Mouse (Mus musculus): Measurements from ENCODE around the gene Il34.

Gene Il34

DNA sequence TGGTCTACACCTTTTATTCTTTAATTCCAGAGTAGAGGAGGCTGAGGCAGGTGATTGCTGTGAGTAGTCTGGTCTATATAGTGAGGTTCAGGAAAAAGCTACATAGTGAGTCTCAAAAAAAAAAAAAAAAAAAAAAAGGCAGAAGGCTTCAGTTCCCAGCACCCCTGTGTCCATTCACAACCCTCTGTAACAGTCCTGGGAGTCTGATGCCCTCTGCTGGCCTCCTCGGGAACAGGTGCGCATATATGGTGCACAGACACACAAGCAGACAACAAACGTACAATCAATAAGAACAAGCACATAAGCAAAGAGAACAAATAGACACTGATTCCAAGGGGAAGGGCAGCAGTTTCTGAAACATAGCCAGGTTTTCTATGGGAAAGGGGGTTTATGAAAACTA, 29.4 kb downstream of the Il34 start:
- DNase-seq (ENCODE audit: low spot score), result no peak

DNA sequence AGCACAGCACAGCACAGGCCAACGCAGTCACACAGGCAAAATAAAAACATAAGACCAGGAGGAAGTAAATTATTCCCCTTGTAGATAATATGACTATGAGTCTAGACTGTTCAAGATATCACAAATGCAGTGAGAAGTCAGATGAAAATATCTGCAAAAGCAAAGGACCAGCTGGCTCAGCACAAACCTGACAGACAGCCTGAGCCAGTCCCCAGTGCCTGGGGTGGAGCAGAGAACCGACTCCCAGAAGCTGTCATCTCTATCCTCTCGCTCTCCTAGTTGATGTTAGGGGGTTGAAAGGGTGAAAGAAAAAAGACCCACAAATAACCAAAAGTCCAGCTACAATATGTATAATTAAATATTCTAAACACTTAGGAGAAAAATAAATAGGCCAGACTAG, 30.0 kb downstream of the Il34 start:
- DNase-seq (ENCODE audit: low spot score), result no peak

DNA sequence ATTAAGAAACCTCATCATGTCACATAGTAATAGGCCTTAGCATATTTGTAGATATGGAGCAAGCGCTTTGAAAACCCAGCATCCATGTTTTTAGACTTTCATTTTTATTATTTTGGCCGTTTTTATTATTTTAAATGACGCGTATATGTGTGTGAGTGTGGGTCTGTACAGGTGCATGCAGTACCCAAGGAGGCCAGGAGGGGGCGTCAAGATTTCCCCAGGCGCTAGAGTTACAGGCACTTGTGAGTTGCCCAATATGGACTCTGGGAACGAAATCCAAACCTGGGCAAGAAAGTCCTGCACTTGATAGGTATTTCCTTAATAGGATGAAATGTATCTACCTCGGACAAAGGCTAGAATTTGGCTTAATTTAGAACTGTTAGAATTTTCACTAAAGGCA, 30.4 kb downstream of the Il34 start:
- DNase-seq (ENCODE audit: low spot score), result no peak

DNA sequence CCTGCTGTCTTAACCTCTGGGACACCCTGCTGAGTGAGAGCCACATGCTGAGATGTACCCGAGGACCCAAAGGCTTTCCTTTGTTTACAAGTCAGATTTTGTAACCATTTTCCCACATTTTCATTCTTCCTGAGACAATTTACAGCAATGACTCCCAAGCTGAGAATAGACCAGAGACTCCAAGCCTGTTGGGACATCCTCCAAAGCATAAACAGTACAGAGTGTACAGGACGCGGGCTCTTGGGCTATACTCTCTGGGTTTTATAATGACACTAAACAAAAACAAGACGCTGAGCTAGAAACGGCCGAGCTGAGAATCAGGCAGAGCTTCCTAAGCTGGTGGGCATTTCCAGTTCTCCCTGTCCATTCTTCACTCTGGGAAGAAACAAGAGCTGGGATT, 31.0 kb downstream of the Il34 start:
- DNase-seq (ENCODE audit: low spot score), result no peak

DNA sequence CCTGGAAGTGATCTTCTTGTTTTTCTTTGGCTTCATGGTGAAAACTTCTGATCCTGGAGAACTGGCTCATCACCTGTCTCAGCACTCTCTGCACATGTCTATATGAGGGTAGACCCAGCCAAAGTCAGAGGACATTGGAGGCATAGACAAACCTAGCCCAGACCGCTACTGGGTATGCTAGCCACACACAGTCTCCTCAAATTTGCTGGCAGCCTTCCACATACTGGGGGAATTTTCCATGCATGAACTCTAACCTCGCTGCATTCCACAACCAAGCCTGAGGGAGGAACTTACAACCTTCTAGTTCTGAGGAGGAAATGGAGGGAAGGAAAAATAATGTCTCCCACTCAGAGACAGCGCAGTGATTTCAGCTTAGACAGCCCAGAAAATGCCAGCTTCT, 31.7 kb downstream of the Il34 start:
- no peak for DNase-seq (ENCODE audit: low spot score)

DNA sequence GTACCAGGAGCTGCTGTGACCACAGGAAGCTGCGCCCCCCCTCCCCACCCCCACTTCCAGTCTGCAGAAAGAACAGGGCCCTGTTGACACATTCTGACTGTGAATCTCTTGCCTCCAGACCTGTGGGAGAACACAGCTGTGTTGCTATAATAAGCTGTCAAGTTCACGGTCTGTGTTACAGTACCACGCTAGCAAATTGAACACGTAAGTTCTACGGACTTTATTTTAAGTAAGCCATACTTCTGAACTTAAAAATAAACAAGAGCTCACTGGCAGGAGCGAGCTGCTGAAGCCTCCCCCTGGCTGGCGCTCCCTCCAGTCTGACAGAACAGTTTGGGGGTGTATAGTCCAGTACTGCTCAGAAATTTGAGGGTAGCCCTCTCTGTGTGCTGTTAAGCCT, 33.3 kb downstream of the Il34 start:
- no peak for DNase-seq (ENCODE audit: low spot score)

DNA sequence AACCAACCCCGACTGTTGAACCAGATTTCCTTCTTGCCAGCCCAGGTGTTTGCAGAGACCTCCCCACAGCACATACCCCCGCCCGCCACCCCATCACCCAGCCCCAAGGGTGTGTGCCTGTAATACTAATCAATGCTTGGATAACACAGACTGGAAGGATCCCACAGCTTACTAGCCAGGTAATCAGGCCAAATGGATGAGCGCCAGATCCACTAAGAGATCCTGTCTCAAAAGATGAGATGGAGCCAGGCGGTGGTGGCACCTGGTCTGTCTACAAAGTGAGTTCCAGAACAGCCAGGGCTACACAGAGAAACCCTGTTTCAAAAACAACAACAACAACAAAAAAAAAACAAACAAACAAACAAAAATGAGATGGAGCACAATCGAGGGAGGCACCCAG, 38.5 kb downstream of the Il34 start:
- DNase-seq (ENCODE audit: low spot score), result no peak

DNA sequence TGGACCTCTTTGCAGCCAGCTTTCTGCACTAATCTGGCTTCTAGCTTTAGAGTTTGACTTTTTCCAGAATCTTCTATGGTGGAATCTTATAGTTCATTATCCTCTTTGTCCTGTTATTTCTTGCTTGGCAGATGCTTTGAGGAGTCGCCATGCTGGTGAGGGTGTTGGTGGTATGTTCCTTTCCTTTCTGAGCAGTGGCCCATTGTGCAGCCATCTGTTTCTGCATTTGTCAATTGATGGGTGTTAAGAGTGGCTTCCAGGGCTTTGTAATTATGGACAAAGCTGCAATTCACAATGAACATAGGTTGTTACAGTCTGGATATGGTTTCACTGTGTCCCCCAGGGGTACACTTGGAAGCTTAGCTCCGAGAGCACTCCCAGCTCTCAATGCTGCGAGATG, 41.1 kb downstream of the Il34 start:
- DNase-seq (ENCODE audit: low spot score), result no peak

DNA sequence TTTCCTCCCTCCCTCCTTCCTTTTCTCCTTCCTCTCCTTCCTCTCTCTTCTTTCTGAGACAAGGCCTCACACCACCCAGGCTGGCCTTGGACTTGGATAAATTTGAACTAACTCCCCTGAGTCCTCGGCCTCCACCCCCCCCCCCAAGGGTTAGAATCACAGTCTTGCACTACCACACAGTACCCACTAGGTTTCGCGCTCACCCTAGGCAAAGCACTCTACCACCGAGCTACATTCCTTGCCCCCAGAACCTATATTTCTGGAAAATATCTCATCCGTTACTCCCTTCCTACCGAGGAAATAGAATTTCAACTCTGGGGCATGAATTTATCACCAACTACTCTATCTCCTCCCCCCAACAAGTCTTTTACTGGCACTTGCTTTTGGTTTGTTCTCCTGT, 43.7 kb downstream of the Il34 start:
- DNase-seq (ENCODE audit: low spot score), result no peak

DNA sequence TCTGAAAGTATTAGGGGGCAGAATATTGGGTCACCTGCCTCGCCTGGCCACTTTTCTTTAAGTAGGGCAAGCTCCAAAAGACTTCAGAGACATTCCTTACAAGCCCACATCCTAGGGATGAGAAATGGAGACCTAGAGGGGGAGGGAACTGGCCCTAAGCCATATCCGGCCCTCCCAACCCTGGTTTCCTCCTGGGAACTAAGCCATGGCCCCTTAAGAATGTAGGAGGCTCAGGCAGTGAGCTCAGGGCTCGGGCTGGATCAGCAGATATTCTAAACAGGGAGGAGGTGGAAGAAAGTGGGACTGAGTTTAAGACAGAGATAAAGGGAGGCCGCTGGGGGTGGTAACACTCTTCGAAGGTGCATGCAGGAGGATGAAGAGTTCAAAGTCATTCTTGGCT, 44.5 kb downstream of the Il34 start:
- no peak for DNase-seq (ENCODE audit: low spot score)

DNA sequence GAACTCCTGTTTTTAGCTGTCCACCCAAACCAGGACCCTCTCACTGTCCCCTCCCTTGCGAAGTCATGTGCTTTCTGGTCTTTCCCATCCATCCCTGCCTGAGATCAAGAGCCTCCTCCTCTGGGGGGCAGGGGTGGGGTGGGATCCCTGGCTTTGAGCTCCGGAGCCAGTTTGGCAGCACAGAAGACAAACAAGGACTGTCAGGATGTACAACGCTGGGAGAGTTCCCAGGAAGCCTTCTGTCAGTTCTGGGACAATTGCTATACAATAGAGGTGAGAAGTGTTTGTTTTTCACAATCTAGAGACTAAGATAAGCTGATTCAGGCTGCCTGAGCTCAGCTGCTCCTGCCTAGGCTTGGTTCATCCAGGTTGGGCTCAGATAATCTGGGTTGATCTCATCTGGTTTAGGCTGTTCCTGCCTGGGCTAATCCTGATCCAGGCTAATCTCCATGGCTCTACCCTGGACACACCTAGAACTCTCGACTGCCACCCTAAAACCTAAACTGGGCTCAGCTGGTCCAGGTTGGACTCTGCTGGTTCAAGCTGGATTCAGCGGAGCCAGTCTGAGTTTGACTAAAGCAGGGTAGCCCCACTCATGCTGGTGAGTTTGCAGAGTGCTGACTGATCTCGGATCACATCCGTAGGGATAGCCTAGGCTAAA, 45.3 kb downstream of the Il34 start:
- DNase-seq (ENCODE audit: low spot score), result no peak

DNA sequence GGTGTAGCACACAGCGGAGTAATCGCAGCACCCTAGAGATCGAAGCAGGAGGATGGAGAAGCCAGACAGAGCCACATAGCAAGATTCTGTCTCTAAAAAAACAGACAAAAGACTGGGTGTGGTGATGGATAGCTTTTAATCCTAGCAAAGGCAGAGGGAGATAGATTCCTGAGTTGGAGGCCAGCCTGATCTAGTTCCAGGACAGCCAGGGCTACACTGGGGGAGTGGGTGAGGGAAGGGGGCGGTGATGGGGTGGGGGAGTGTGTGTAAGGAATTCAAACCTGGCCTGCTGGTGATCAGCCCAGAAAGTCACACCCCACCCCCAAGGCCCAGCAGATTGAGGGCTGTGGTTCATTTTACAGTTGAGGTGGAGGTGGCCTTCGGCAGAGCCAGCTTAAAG, 49.5 kb downstream of the Il34 start:
- DNase-seq (ENCODE audit: low spot score), result no peak

DNA sequence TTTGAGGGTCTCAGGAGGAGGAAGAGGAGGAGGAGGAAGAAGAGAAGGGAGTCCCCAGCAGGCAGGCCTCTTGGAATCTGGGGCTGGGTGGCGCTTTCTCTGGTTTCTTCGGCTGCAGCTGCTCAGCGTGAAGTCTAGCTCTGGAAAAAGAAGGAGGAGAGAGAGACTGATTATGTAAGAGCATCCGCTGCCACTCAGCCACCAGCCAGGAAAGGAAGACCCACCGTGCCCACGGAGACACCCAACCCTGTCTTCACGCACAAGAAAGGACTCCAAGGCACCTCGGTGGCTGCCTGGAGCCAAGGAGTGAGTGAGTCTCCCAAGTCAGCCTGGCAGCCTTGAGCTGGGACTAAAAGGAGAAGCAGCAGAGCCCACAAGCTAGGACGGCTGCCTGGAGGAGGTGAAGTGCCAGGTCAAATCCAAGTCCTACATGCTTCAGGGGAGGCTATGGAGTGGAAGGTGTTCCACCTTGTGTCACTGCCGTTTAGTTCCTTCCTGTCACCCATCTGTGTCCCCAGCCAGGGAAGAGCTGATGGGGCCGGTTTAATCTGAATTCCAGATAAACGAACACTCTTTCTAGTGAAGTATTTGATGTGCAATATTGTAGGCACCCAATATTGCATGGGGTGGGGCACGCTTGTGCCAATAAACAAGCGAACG, 50.1 kb downstream of the Il34 start:
- DNase-seq (ENCODE audit: low spot score), result no peak

DNA sequence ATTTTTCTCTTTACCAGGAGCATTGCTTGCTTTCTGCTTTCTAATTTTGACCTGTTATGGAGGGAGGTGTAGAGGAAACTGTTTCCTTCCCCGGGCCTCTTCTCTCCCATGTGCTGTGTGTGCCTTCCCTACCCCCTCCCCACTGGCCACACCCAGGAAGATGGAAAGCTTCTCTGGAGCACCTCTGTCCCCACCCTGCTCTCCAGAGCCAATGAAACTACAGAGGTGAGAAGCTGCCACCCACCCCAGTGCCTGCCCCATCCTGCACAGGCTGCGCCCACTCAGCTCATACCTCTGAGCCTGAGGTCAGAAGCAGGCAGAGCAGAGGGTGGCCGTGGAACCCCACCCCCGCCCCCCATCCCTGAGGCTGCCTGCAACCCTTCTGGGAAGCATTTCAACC, 51.0 kb downstream of the Il34 start:
- DNase-seq (ENCODE audit: low spot score), result no peak

DNA sequence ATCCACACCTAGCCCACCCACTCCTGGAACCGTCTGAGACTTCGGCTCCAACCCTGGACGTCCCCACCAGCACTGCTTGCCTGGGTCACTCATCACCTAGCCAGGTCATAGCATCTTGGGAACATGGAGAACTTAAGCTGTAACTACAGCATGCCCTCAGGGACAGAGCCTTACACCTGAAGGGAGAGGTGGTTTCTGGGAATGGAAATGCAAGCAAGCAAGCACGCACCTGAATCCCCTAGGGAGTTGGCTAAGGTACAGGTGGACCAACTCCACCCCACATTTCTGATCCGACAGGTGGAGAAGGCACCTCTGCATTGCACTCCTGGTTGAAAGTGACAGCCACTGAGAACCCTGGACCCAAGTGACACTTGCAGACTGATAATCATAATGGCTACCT, 54.2 kb downstream of the Il34 start:
- DNase-seq (ENCODE audit: low spot score), result no peak

DNA sequence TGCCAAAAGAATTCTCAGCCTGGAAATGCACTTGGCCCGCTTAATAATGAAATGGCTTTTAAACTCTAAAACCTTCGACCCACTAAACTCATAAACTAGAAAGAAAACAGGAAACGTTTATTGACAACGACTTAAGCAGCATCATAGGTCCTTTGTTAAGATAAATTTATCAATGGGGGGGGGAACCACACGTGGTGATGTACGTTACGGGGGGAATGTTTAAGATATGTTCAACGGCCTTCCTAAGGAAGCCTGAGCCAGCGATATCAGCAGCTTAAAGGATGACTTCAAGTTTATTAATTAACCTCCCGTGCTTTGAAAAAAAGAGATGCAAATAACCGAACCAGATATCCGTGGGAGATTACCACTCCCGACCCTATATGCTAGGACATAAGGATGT, 55.5 kb downstream of the Il34 start:
- no peak for DNase-seq (ENCODE audit: low spot score)

DNA sequence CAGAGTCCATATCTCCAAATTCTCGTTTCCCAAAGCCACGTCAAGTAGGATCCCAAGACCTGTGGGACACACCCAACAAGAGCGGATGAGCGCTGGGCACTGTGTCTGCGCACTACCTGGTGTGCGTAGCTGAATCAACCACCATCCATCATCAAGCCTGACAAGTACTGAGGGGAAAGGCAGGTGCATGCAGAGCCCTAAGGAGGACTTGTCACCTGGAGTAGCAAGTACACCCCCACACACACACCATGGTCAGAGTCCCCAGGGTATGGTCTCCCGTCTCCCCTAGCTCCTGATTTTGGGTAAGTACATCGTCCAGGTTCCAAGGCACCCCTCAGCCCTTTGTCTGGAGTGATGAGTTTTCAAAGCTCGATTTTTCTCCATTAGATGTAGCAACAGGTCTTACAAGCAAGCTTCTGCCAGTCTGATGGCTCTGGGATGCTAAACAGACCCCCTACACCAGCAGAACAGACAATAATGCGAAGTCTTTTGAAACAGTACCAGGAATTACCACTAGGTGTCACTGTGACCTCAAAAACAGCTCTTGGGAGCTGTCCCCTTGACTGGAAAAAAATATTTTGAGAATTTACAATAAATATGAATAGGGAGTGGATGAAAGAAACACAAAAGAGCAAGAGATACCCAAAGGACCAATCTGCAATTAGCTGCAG, 56.1 kb downstream of the Il34 start:
- peak; percentile 66 for DNase-seq (ENCODE audit: low spot score)

DNA sequence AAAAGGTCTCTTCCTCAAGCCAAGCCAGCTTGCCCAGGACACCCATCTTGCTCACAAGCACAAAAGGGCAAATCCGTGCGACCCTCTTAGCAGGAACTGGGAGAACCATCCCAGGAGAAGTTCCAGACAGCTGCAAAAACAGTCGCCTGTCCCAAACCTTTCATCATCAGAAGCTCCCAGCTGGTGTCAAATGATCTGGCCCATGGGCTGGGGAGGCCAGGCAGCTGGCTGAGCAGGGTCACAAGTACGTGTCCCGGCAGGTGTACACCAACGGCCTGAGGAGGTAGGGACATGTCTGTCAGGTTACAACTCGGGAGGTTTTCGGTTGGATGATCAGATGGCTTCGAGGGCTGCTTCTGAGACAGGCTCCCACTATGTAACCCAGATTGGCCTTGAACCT, 59.1 kb downstream of the Il34 start:
- no peak for DNase-seq (ENCODE audit: low spot score)

DNA sequence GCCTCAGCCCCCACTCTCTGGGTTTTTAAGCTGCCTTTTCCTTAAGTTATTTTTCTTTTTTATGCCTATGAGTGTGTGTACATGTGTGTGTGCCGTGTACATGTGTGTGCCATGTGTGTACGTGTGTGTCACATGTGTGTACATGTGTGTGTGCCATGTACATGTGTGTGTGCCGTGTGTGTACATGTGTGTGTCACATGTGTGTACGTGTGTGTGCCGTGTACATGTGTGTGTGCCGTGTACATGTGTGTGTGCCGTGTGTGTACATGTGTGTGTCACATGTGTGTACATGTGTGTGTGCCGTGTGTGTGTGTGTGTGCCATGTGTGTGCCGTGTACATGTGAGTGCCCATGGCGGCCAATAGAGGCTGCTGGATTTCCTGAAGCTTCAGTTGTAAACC, 60.6 kb downstream of the Il34 start:
- no peak for DNase-seq (ENCODE audit: low spot score)

DNA sequence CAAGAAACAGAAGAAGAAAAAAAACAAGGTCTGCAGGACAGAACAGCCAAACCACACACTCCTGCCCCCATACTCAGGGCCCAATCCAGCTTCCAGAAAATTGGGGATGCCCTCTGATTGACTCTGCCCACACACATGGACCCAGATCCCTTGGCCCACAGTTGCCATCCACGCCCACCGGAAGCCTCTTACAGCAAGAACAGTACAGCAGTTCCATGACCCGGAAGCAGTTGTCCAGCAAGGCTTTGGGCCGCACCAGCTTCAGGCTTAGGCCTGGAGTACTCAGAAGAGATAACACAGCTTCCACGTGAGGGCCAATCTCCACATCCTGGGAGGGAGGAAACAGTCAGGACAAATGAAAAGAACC, 63.3 kb downstream of the Il34 start:
- DNase-seq (ENCODE audit: low spot score), result no peak

DNA sequence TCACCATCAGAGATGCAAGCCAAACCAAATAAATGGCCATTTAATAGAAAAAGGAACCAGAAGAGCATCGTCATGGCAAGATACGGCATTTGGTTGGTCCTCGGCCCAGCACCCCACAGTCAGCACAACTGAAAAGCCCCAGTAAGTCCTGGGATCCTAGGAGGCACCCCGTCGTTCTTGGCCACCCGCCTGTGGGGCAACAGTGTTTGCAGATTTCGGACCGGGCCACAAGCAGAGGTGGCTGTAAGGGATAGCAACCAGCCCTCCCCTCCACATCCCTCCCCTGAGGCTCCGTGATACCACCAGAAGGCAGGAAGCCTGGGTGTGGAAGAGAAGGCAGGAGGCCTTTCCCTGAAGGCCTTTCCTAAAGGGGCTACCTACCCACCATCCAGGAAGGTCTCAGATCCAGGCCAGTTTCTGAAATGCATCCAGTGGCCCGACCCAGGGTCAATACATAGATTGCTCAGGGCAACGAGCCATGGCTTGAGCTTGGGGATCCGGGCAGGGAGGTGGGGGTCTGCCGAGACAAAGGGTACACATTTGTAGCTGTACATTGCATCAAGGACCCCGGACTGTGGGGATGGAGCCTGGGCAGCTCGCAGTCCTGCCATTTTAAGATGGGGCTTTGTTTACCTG, 63.8 kb downstream of the Il34 start:
- DNase-seq (ENCODE audit: low spot score), result no peak

DNA sequence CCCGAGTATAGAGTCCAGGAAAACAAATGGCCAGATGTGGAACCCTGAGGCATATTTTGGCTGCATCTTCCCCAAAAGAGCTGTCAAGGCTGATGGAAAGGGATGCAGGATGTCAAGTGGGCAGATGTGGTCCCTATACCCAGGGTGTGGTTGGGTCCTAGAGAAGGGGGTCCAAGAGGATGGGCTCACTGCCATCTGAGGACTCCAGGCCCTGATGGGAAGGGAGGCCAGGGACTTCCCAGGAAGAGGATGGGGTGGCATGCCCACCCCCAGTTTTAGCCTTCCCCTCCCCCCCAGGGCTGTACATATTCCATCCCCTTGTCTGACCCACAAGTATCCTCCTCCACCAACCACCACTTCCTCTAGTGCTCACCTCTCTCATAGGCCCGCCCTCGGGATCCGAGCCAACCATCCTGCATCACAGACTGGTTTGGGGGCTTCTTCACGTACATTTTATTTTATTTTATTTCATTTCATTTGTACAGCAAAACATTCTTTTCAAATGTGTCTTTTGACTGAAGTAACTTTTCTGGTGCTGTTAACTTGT, 65.0 kb downstream of the Il34 start:
- DNase-seq (ENCODE audit: low spot score), result no peak

DNA sequence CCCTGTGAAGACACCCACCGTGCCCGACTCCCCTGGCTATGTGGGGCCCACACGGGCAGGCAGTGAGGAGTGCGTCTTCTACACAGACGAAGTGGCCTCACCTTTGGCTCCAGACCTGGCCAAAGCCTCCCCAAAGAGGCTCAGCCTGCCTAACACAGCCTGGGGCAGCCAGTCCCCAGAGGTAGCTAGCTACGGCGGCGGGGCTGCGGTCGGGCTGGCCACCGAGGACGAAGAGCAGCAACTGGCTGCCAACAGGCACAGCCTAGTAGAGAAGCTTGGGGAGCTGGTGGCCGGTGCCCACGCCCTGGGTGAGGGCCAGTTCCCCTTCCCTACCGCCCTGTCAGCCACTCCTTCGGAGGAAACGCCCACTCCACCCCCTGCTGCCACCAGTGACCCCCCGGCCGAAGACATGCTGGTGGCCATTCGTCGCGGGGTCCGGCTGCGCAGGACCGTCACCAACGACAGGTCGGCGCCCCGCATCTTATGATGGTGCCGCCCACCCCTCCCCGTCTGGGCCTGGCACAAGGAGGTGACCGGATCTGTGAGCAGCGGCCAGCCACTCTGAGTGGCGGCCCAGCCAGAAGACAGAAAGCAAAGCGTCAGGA, 67.0 kb downstream of the Il34 start:
- no peak for DNase-seq (ENCODE audit: low spot score)
